In genomic region chr3:136777787-136778216, GRCm38 (mm10) we compare ENCODE assay signal across 32 mouse cellular contexts.
DNase-seq lines count a peak whose midpoint lies in the region; ATAC-seq and TF ChIP-seq lines count a peak whose summit lies in the region.
"Had no signal": no experiment of that assay in that cellular context is flagged by ENCODE, and none has a peak within 500 bp of the region (broad histone marks: within the 10 kb centered on the region; RNA-seq: fewer than 3 reads in every experiment).

No protein-coding gene starts in this region.

- H3K4me1 ChIP-seq in hindbrain, embryonic 13.5 days (replicated peaks): peaks cover 8% of the 10 kb centered on the region
- 0 out of 2 replicates have a peak, but pooled peaks cover 6% of the 10 kb centered on the region for H3K4me1 ChIP-seq in hindbrain, embryonic 12.5 days
- H3K4me1 ChIP-seq in megakaryocyte, embryonic 14.5 days: peaks cover 31% of the 10 kb centered on the region
- H3K4me1 ChIP-seq in lung, postnatal 0 days (ENCODE audit: insufficient read depth, low read depth, low read length): no peaks in the 10 kb centered on the region
- H3K4me1 ChIP-seq: heart, embryonic 13.5 days; intestine, embryonic 15.5 days; kidney, embryonic 15.5 days; midbrain, embryonic 10.5 days had no signal

- H3K9me3 ChIP-seq in hindbrain, embryonic 13.5 days: no peaks in the 10 kb centered on the region
- no peaks in the 10 kb centered on the region for H3K9me3 ChIP-seq in hindbrain, embryonic 12.5 days (replicated peaks)
- H3K9me3 ChIP-seq in megakaryocyte, embryonic 14.5 days: no peaks in the 10 kb centered on the region
- no peaks in the 10 kb centered on the region for H3K9me3 ChIP-seq in lung, postnatal 0 days (ENCODE audit: low read length)
- H3K9me3 ChIP-seq: embryonic facial prominence, embryonic 15.5 days; heart, embryonic 13.5 days; intestine, embryonic 15.5 days; kidney, embryonic 15.5 days; limb, embryonic 15.5 days; lung, embryonic 15.5 days; midbrain, embryonic 10.5 days; neural tube, embryonic 13.5 days had no signal

- peak; percentile 28 for DNase-seq in brain, embryonic 14.5 days (ENCODE audit: low read depth)
- peak; percentile 66 for DNase-seq in cerebellum, adult 9-10 months
- DNase-seq in lung, postnatal 0 days (ENCODE audit: low spot score): no peak
- DNase-seq in heart, adult 18-20 months: no peak
- no peak for DNase-seq in T-cell, adult 2 months (ENCODE audit: low spot score)
- DNase-seq: adrenal gland, adult 8-10 months; gastrocnemius, postnatal 25 days; heart, adult 2 months; heart, postnatal 14 days; kidney, postnatal 4 days; layer of hippocampus, adult 9-11 months; lung, postnatal 4 days; thymus, adult 18-20 months; thymus, postnatal 36 days had no signal

- TF ChIP-seq POLR2A in brain, embryonic 14.5 days (IDR thresholded peaks at IDR 0.05; ENCODE audit: borderline replicate concordance, extremely low read depth, insufficient read depth, insufficient read length, poor library complexity, severe bottlenecking): no peak

- H3K27ac ChIP-seq in hindbrain, embryonic 13.5 days: no peak overlapping the region
- no peak overlapping the region for H3K27ac ChIP-seq in hindbrain, embryonic 12.5 days
- H3K27ac ChIP-seq in lung, postnatal 0 days (ENCODE audit: low read length): no peak overlapping the region
- H3K27ac ChIP-seq: embryonic facial prominence, embryonic 15.5 days; heart, adult 2 months; heart, embryonic 13.5 days; hindbrain, embryonic 14.5 days; intestine, embryonic 15.5 days; kidney, embryonic 15.5 days; left cerebral cortex, adult 2 months; limb, embryonic 15.5 days; liver, embryonic 14.5 days; lung, embryonic 15.5 days; midbrain, embryonic 10.5 days; neural tube, embryonic 13.5 days had no signal

- no peak overlapping the region for H3K4me2 ChIP-seq in hindbrain, embryonic 13.5 days
- no peak overlapping the region for H3K4me2 ChIP-seq in hindbrain, embryonic 12.5 days (replicated peaks)
- no peak overlapping the region for H3K4me2 ChIP-seq in lung, postnatal 0 days (replicated peaks; ENCODE audit: low read depth, low read length)
- H3K4me2 ChIP-seq: embryonic facial prominence, embryonic 15.5 days; heart, embryonic 13.5 days; hindbrain, embryonic 14.5 days; intestine, embryonic 15.5 days; kidney, embryonic 15.5 days; limb, embryonic 15.5 days; lung, embryonic 15.5 days; neural tube, embryonic 13.5 days had no signal

- ATAC-seq in hindbrain, embryonic 13.5 days (ENCODE audit: low FRiP score): 0 out of 2 replicates have a peak, but pooled peaks have one; percentile 39
- no peak for ATAC-seq in hindbrain, embryonic 12.5 days (ENCODE audit: low FRiP score)
- ATAC-seq in lung, postnatal 0 days: no peak
- ATAC-seq: activated CD4-positive, CD25-positive, alpha-beta regulatory T cell, adult 4 months; forebrain, embryonic 16.5 days; intestine, embryonic 15.5 days; midbrain, embryonic 16.5 days had no signal

- no peak for TF ChIP-seq EP300 in lung, postnatal 0 days (IDR thresholded peaks at IDR 0.05)

- H3K27me3 ChIP-seq in hindbrain, embryonic 13.5 days: no peaks in the 10 kb centered on the region
- no peaks in the 10 kb centered on the region for H3K27me3 ChIP-seq in hindbrain, embryonic 12.5 days
- no peaks in the 10 kb centered on the region for H3K27me3 ChIP-seq in megakaryocyte, embryonic 14.5 days (replicated peaks)
- no peaks in the 10 kb centered on the region for H3K27me3 ChIP-seq in lung, postnatal 0 days (replicated peaks; ENCODE audit: insufficient read depth, low read length)
- H3K27me3 ChIP-seq: embryonic facial prominence, embryonic 15.5 days; heart, embryonic 13.5 days; intestine, embryonic 15.5 days; kidney, embryonic 15.5 days; limb, embryonic 15.5 days; lung, embryonic 15.5 days; neural tube, embryonic 13.5 days had no signal

- 80% methylated on average over 9 of the region's 9 CpGs for WGBS in hindbrain, embryonic 13.5 days
- 84% methylated on average over 9 of the region's 9 CpGs for WGBS in hindbrain, embryonic 12.5 days
- WGBS in lung, postnatal 0 days: 85% methylated on average over 9 of the region's 9 CpGs

- no peak for TF ChIP-seq CTCF in brain, embryonic 14.5 days (IDR thresholded peaks at IDR 0.05; ENCODE audit: borderline replicate concordance, extremely low read depth, insufficient read depth, insufficient read length)
- no peak for TF ChIP-seq CTCF in lung, postnatal 0 days (IDR thresholded peaks at IDR 0.05)

- no peak overlapping the region for H3K4me3 ChIP-seq in hindbrain, embryonic 13.5 days
- no peak overlapping the region for H3K4me3 ChIP-seq in hindbrain, embryonic 12.5 days
- H3K4me3 ChIP-seq in megakaryocyte, embryonic 14.5 days (replicated peaks): peak overlapping the region; percentile 14
- H3K4me3 ChIP-seq in lung, postnatal 0 days (ENCODE audit: low read depth, low read length): no peak overlapping the region
- H3K4me3 ChIP-seq: embryonic facial prominence, embryonic 15.5 days; heart, adult 2 months; heart, embryonic 13.5 days; intestine, embryonic 15.5 days; kidney, embryonic 15.5 days; left cerebral cortex, adult 2 months; limb, embryonic 15.5 days; lung, embryonic 15.5 days; midbrain, embryonic 10.5 days; myocyte; neural tube, embryonic 13.5 days had no signal

- no peak overlapping the region for H3K9ac ChIP-seq in hindbrain, embryonic 13.5 days
- H3K9ac ChIP-seq in hindbrain, embryonic 12.5 days: no peak overlapping the region
- H3K9ac ChIP-seq in lung, postnatal 0 days (replicated peaks; ENCODE audit: low read depth): no peak overlapping the region
- H3K9ac ChIP-seq: embryonic facial prominence, embryonic 15.5 days; heart, embryonic 13.5 days; hindbrain, embryonic 14.5 days; intestine, embryonic 15.5 days; kidney, embryonic 15.5 days; limb, embryonic 15.5 days; liver, embryonic 14.5 days; lung, embryonic 15.5 days; neural tube, embryonic 13.5 days had no signal

- H3K36me3 ChIP-seq in hindbrain, embryonic 13.5 days: no peaks in the 10 kb centered on the region
- H3K36me3 ChIP-seq in hindbrain, embryonic 12.5 days: no peaks in the 10 kb centered on the region
- H3K36me3 ChIP-seq in megakaryocyte, embryonic 14.5 days (replicated peaks; ENCODE audit: low read length): no peaks in the 10 kb centered on the region
- H3K36me3 ChIP-seq in lung, postnatal 0 days (ENCODE audit: insufficient read depth, low read length): no peaks in the 10 kb centered on the region
- H3K36me3 ChIP-seq: embryonic facial prominence, embryonic 15.5 days; heart, embryonic 13.5 days; intestine, embryonic 15.5 days; kidney, embryonic 15.5 days; limb, embryonic 15.5 days; lung, embryonic 15.5 days; midbrain, embryonic 10.5 days; neural tube, embryonic 13.5 days had no signal

Comparison
In these comparisons a context has a peak if more than half of its experiments do, and no peak if none do; other contexts are left out.
1. DNase-seq: peak in brain, embryonic 14.5 days (single experiment) and cerebellum, adult 9-10 months (single experiment); none in lung, postnatal 0 days (single experiment), heart, adult 18-20 months (0 of 2) and T-cell, adult 2 months (single experiment).